Mouse (Mus musculus) heart, postnatal 0 days (tissue): ENCODE measurements at regions not wholly inside any gene's neighbourhood (a gene's known extent, or its start where the extent isn't known, plus 50 kb on each side); places are given as distances from the start of the nearest gene placed in this dataset.

Source experiments
- ATAC-seq: fragments of 200-750 bp; cut with Nextera tagmentation; 2 replicates; pipeline ENCODE4 v1.8.0; 2017; ENCODE audit warnings: low read depth, moderate number of reproducible peaks, moderate library complexity; ENCODE audit not compliant: insufficient read depth
- DNase-seq: peaks from one replicate; pipeline ENCODE4 v3.0.0-alpha.2; 2016; ENCODE audit warnings: low spot score
- H3K27ac ChIP-seq: fragments of 300-500 bp; sonication (generic); 2 replicates; pipeline ENCODE4 v1.5.1; 2014; ENCODE audit warnings: low read depth, mild to moderate bottlenecking
- H3K27me3 ChIP-seq: fragments of 300-500 bp; sonication (generic); 2 replicates; pipeline ENCODE4 v1.6.1; 2014; ENCODE audit warnings: low read length, mixed read lengths; ENCODE audit not compliant: control insufficient read depth, insufficient read depth
- H3K36me3 ChIP-seq: fragments of 300-500 bp; sonication (generic); replicated peaks from 2 replicates; pipeline ENCODE4 v1.6.1; 2014; ENCODE audit warnings: low read length, mixed read lengths; ENCODE audit not compliant: control insufficient read depth, insufficient read depth
- H3K4me1 ChIP-seq: fragments of 300-500 bp; sonication (generic); 2 replicates; pipeline ENCODE4 v1.6.1; 2014; ENCODE audit warnings: antibody characterized with exemption; ENCODE audit not compliant: control insufficient read depth, insufficient read depth
- H3K4me2 ChIP-seq: fragments of 300-500 bp; sonication (generic); 2 replicates; pipeline ENCODE4 v1.6.1; 2014; ENCODE audit warnings: low read depth, mild to moderate bottlenecking, low read length, moderate library complexity
- H3K4me3 ChIP-seq: fragments of 300-500 bp; sonication (generic); 2 replicates; pipeline ENCODE4 v1.5.1; 2014; ENCODE audit warnings: low read depth, low read length
- H3K9ac ChIP-seq: fragments of 300-500 bp; sonication (generic); replicated peaks from 2 replicates; pipeline ENCODE4 v1.6.1; 2014; ENCODE audit warnings: low read depth, low read length, mixed read lengths
- H3K9me3 ChIP-seq: fragments of 300-500 bp; sonication (generic); replicated peaks from 2 replicates; pipeline ENCODE4 v1.6.1; 2016; ENCODE audit warnings: low read length; ENCODE audit not compliant: control insufficient read depth
- CTCF ChIP-seq: IDR thresholded peaks from 2 replicates; pipeline ENCODE4 v1.5.1; 2016; ENCODE audit warnings: antibody characterized with exemption, control low read depth, low read depth
- EP300 ChIP-seq: IDR thresholded peaks from 2 replicates; pipeline ENCODE4 v1.6.1; 2016; ENCODE audit warnings: antibody characterized with exemption, low read depth
- WGBS: fragments of 180-500 bp; shearing (Covaris S2); extraction: QIAGEN DNeasy Blood & Tissue Kit; methylation state at CpG from one replicate; pipeline ENCODE4 v1.1.7; 2014; 5-methylcytosine and 5-hydroxymethylcytosine counted together

GRCm38 (mm10) chr9:46467671-46468070, 147.9 kb upstream of the 4931429L15Rik start:
- ATAC-seq (no peak), DNase-seq (no peak)
- H3K4me3 ChIP-seq: no peak overlapping the region
- WGBS: 72% methylated on average over 3 of the region's 3 CpGs
- TF ChIP-seq CTCF: no peak
- TF ChIP-seq EP300: no peak
- H3K4me2 ChIP-seq: no peak overlapping the region
- H3K27ac ChIP-seq: no peak overlapping the region
- H3K4me1 ChIP-seq: no peaks in the 10 kb centered on the region
- H3K9ac ChIP-seq: no peak overlapping the region
- no peaks in the 10 kb centered on the region for H3K9me3 ChIP-seq
- H3K36me3 ChIP-seq: no peaks in the 10 kb centered on the region
- H3K27me3 ChIP-seq: no peaks in the 10 kb centered on the region

DNA sequence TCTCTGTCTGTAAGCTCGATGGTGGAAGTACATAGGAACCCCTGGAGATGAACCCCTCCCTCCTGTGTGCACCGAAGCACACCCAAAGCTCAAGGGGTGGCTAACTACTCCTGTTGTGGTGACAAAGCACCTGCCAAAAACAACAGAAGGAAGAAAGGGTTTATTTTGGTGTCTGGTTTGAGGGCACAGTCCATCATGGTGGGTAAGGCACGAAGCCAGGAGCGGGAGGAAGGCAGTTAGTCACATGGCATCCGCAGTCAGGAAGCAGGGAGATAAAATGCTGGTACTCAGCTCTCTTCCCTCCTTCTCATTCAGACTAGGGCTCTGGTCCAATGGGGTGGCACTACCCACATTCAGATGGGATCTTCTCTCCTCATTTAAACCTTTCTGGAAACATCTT, 142.9 kb upstream of the 4931429L15Rik start:
- Histone ChIP-seq H3K4me3 (no peak overlapping the region), H3K27ac (no peak overlapping the region), H3K9ac (no peak overlapping the region), H3K4me2 (no peak overlapping the region), H3K9me3 (no peaks in the 10 kb centered on the region), H3K36me3 (no peaks in the 10 kb centered on the region), H3K27me3 (no peaks in the 10 kb centered on the region), H3K4me1 (no peaks in the 10 kb centered on the region)
- DNase-seq (no peak), ATAC-seq (no peak)
- TF ChIP-seq EP300: no peak
- no peak for TF ChIP-seq CTCF
- 76% methylated on average over 5 of the region's 5 CpGs for WGBS

DNA sequence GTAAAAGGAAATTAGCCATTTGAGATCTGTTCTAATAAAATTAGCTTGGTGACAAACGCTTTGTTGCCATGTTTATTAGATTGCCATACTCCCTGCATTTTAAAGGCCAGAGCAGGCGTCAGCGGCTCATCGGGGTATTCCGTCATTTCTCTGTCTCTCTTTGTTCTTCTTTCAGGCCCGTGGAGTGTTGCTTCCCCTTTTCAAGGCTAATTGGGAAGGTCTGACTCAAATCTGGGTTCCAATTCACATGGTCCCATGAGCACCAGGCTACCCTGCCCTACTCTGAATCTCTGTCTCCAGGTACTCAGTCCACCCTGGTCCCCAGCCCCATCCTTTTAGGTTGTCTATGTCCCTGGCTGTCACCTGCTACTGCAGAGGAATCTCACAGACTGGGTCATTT, 138.2 kb upstream of the 4931429L15Rik start:
- Histone ChIP-seq H3K4me1 (no peaks in the 10 kb centered on the region), H3K9me3 (no peaks in the 10 kb centered on the region), H3K4me2 (no peak overlapping the region), H3K27ac (no peak overlapping the region), H3K36me3 (no peaks in the 10 kb centered on the region), H3K9ac (no peak overlapping the region), H3K27me3 (0 out of 2 replicates have a peak, but pooled peaks cover 3% of the 10 kb centered on the region), H3K4me3 (no peak overlapping the region)
- ATAC-seq (no peak), DNase-seq (no peak)
- WGBS: 77% methylated on average over 6 of the region's 6 CpGs
- no peak for TF ChIP-seq EP300
- no peak for TF ChIP-seq CTCF

DNA sequence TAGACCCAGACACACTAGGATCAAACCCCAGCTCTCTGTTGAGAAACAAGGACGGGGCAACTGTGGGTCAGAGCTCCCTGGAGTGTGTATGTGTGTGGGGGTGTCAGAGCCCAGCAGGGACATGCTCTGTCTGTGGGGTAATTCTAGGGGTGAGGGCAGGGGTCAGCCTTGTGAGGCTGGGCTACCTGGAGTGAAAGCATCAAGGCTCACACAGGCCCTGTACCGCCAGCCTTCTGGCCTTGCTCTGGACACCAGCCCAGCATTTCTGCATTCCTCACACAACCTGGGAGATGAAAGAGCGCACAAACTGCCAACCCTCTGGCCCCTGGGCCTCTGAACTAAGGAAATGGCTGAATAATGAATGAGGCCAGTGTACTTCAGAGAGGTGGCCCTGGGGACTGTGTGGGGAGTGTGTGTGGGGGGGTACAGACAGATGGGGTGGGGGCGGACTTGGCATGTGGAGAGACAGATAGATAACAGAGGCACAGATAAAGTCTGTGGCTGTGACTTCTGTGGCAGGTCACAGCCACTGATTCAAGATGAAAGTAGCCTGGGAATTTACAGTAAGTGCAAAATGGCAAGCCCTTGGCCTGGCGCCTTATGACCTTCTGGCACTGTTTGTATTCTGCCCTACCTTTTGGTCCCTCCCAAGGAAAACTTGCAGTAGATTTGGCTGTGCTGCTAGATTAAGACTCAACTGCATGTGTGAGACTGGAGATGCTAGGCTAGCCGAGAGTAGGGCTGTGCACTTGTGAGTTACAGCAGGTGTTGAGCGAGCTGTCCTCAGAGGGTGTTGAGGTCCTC, 135.2 kb upstream of the 4931429L15Rik start:
- Histone ChIP-seq H3K27me3 (0 out of 2 replicates have a peak, but pooled peaks cover 3% of the 10 kb centered on the region), H3K4me1 (no peaks in the 10 kb centered on the region), H3K27ac (no peak overlapping the region), H3K4me2 (no peak overlapping the region), H3K9me3 (no peaks in the 10 kb centered on the region), H3K4me3 (no peak overlapping the region), H3K9ac (no peak overlapping the region), H3K36me3 (no peaks in the 10 kb centered on the region)
- TF ChIP-seq CTCF: no peak
- 54% methylated on average over 7 of the region's 7 CpGs for WGBS
- DNase-seq: no peak
- ATAC-seq: no peak

- no peak for TF ChIP-seq CTCF
- no peak for TF ChIP-seq EP300
- peaks cover 56% of the 10 kb centered on the region for H3K27me3 ChIP-seq
- no peak for DNase-seq
These were observed 123.7 kb upstream of the 4931429L15Rik start for GRCm38 (mm10) chr9:46443191-46444095.

More at GRCm38 (mm10) chr9:46443191-46444095, 123.7 kb upstream of the 4931429L15Rik start:
- WGBS: 1% methylated on average over 53 of the region's 53 CpGs
- Histone ChIP-seq H3K9ac (no peak overlapping the region), H3K4me3 (peak overlapping the region; percentile 27), H3K4me1 (no peaks in the 10 kb centered on the region), H3K36me3 (no peaks in the 10 kb centered on the region), H3K4me2 (peak overlapping the region; percentile 45), H3K9me3 (no peaks in the 10 kb centered on the region), H3K27ac (no peak overlapping the region)
- ATAC-seq: no peak
